Mouse (Mus musculus): ENCODE data around the gene Gsg1l. TPM values are rescaled to one million over a fixed set of nuclear protein-coding genes. Genes with fewer than 3 reads are reported as not detected.

The Gsg1l gene
- polyA plus RNA-seq (2011; ENCODE audit: insufficient read depth, insufficient read length, low read depth, missing spikeins), result not detected in 2 replicates

DNA sequence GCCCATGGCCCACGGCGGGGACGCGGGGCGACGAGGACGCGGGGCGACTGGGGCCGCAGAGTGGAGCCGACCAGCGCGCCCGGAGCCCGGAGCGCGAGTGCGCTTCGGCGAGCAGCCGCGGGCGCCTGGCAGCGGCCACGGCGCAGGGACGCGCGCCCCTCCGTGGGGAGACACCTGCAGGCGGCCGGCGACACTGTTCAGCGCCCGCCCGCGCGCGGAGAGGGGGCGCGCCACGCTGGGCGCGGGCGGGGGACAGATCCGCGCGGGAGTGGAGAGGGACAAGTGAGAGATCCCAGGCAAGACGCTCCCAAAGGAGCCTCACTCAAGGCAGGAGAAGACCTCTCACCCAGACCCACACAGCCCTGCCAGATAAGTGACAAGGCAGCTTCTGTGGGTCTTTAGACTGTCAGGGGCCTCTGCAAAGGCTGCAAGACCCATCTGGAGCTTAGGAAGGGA lies at the start of gene Gsg1l:
Gene Gsg1l (minus strand): TSS at position 126 of the 456 bp plus-strand sequence.
- Histone ChIP-seq H3K4me1 (ENCODE audit: control insufficient read depth, insufficient read depth, low read length) (no peaks in the 10 kb centered on the region), H3K4me3 (ENCODE audit: low read depth, low read length) (peak within 1 kb of the TSS; percentile 58), H3K27ac (ENCODE audit: insufficient read depth, low read length) (no peak within 1 kb of the TSS), H3K27me3 (ENCODE audit: control insufficient read depth, insufficient read depth, low read length, poor library complexity, severe bottlenecking) (peaks cover 18% of the 10 kb centered on the region), H3K36me3 (ENCODE audit: control insufficient read depth, insufficient read depth, low read length, poor library complexity, severe bottlenecking) (no peaks in the 10 kb centered on the region), H3K9ac (ENCODE audit: low read depth, poor library complexity, severe bottlenecking) (peak within 1 kb of the TSS; percentile 67), H3K9me3 (replicated peaks; ENCODE audit: control insufficient read depth, insufficient read depth, low read length, poor library complexity, severe bottlenecking) (no peaks in the 10 kb centered on the region)
- TF ChIP-seq CTCF (IDR thresholded peaks at IDR 0.05; ENCODE audit: low read depth, low read length), result no peak

DNA sequence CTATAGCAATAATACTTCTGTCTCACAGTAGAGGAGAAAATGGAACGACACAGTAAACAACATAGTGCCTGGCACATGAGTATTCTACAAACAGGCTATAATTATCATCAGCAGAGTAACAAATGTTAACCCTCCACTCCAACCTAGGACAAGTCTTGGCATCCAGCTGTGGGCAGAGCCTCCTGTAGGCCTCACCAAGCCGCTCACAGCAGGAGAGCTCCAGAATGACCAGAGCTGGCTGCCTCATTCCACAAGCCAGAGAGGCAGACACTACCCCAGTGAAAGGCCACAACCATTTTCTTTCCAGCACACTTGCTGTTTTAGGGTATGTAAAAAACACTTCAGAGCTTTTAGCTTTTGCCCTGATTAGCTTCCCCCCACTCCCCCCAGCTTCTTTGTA lies 45.5 kb upstream of the Gsg1l start:
- Histone ChIP-seq H3K4me3 (ENCODE audit: low read depth, low read length) (no peak overlapping the region), H3K27ac (ENCODE audit: insufficient read depth, low read length) (no peak overlapping the region), H3K27me3 (ENCODE audit: control insufficient read depth, insufficient read depth, low read length, poor library complexity, severe bottlenecking) (no peaks in the 10 kb centered on the region), H3K9ac (ENCODE audit: low read depth, poor library complexity, severe bottlenecking) (no peak overlapping the region), H3K4me1 (ENCODE audit: control insufficient read depth, insufficient read depth, low read length) (no peaks in the 10 kb centered on the region), H3K36me3 (ENCODE audit: control insufficient read depth, insufficient read depth, low read length, poor library complexity, severe bottlenecking) (peaks cover 58% of the 10 kb centered on the region), H3K9me3 (replicated peaks; ENCODE audit: control insufficient read depth, insufficient read depth, low read length, poor library complexity, severe bottlenecking) (no peaks in the 10 kb centered on the region)
- TF ChIP-seq EP300 (IDR thresholded peaks at IDR 0.05; ENCODE audit: insufficient read depth, low read depth, low read length) (no peak), POLR2A (IDR thresholded peaks at IDR 0.05; ENCODE audit: insufficient read depth, low read length) (no peak), CTCF (IDR thresholded peaks at IDR 0.05; ENCODE audit: low read depth, low read length) (no peak)

DNA sequence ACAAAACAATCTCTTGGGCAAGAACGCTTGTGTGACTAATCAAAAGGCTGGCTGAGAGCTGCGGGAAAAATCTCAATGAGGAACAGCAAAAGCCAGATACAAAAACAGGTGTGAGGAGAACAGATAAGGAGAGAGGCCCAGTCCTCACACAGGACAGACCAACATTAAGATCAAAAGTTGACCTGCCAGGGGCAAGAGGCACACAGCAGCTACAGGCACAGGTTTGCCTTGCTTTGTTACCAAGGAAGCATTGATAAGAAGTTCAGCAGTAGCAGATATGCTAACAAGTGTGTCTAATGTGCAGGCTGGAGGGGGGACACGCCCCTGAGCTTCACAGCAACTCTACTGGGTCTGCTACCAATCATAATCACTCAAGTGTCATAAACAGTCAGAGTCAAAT lies 44.3 kb upstream of the Gsg1l start:
- Histone ChIP-seq H3K27ac (ENCODE audit: insufficient read depth, low read length) (no peak overlapping the region), H3K4me1 (ENCODE audit: control insufficient read depth, insufficient read depth, low read length) (no peaks in the 10 kb centered on the region), H3K36me3 (ENCODE audit: control insufficient read depth, insufficient read depth, low read length, poor library complexity, severe bottlenecking) (peaks cover 67% of the 10 kb centered on the region), H3K4me3 (ENCODE audit: low read depth, low read length) (no peak overlapping the region), H3K9me3 (replicated peaks; ENCODE audit: control insufficient read depth, insufficient read depth, low read length, poor library complexity, severe bottlenecking) (no peaks in the 10 kb centered on the region), H3K9ac (ENCODE audit: low read depth, poor library complexity, severe bottlenecking) (no peak overlapping the region), H3K27me3 (ENCODE audit: control insufficient read depth, insufficient read depth, low read length, poor library complexity, severe bottlenecking) (no peaks in the 10 kb centered on the region)
- no peak for TF ChIP-seq CTCF (IDR thresholded peaks at IDR 0.05; ENCODE audit: low read depth, low read length)
- no peak for TF ChIP-seq POLR2A (IDR thresholded peaks at IDR 0.05; ENCODE audit: insufficient read depth, low read length)

DNA sequence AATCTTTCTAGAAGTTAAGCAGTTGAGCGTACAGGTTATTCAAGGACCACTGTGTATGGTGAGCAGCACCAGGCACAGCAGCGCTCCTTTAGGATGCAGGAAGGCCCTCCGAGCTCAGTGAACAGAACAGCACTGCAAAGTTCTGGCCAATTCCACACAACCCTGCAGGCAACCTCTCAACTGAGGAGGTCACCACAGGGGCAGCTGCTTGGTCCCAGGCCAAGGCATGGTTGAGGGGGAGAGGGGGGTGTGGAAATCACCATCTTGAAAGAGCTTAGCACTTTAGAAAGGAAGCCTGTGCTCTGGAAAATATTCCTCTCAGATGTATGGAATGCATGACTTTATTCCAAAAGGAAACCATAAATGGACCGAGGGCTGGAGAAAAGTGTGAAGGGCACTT lies 39.3 kb upstream of the Gsg1l start:
- TF ChIP-seq CTCF (IDR thresholded peaks at IDR 0.05; ENCODE audit: low read depth, low read length) (no peak), EP300 (IDR thresholded peaks at IDR 0.05; ENCODE audit: insufficient read depth, low read depth, low read length) (no peak), POLR2A (IDR thresholded peaks at IDR 0.05; ENCODE audit: insufficient read depth, low read length) (no peak)
- H3K4me1 ChIP-seq (ENCODE audit: control insufficient read depth, insufficient read depth, low read length), result no peaks in the 10 kb centered on the region
- H3K36me3 ChIP-seq (ENCODE audit: control insufficient read depth, insufficient read depth, low read length, poor library complexity, severe bottlenecking), result peaks cover 68% of the 10 kb centered on the region
- no peaks in the 10 kb centered on the region for H3K9me3 ChIP-seq (replicated peaks; ENCODE audit: control insufficient read depth, insufficient read depth, low read length, poor library complexity, severe bottlenecking)
- H3K9ac ChIP-seq (ENCODE audit: low read depth, poor library complexity, severe bottlenecking), result no peak overlapping the region
- H3K4me3 ChIP-seq (ENCODE audit: low read depth, low read length), result no peak overlapping the region
- no peaks in the 10 kb centered on the region for H3K27me3 ChIP-seq (ENCODE audit: control insufficient read depth, insufficient read depth, low read length, poor library complexity, severe bottlenecking)
- H3K27ac ChIP-seq (ENCODE audit: insufficient read depth, low read length), result no peak overlapping the region

DNA sequence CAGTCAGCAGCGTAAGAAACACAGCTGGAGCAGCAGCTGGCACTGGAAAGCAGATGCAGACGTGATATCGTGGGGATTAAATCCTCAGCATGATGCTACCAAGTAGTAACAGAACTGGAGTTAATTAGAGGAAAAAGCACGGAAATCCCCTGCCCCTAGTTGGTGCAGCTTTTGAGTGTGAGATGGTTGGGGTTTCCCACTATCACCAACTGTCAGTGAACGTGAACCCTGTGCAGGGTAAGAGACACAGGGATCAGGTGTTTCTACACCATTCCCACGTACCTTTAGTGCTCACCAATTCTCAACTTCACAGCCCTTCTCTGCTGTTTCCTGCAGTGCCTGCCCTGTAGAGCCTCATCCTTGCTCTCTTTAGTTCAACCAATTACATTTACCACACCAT lies 37.6 kb upstream of the Gsg1l start:
- Histone ChIP-seq H3K27me3 (ENCODE audit: control insufficient read depth, insufficient read depth, low read length, poor library complexity, severe bottlenecking) (no peaks in the 10 kb centered on the region), H3K36me3 (ENCODE audit: control insufficient read depth, insufficient read depth, low read length, poor library complexity, severe bottlenecking) (peaks cover 62% of the 10 kb centered on the region), H3K9ac (ENCODE audit: low read depth, poor library complexity, severe bottlenecking) (no peak overlapping the region), H3K4me1 (ENCODE audit: control insufficient read depth, insufficient read depth, low read length) (no peaks in the 10 kb centered on the region), H3K4me3 (ENCODE audit: low read depth, low read length) (no peak overlapping the region), H3K9me3 (replicated peaks; ENCODE audit: control insufficient read depth, insufficient read depth, low read length, poor library complexity, severe bottlenecking) (no peaks in the 10 kb centered on the region), H3K27ac (ENCODE audit: insufficient read depth, low read length) (no peak overlapping the region)
- TF ChIP-seq CTCF (IDR thresholded peaks at IDR 0.05; ENCODE audit: low read depth, low read length) (no peak), EP300 (IDR thresholded peaks at IDR 0.05; ENCODE audit: insufficient read depth, low read depth, low read length) (no peak), POLR2A (IDR thresholded peaks at IDR 0.05; ENCODE audit: insufficient read depth, low read length) (no peak)

DNA sequence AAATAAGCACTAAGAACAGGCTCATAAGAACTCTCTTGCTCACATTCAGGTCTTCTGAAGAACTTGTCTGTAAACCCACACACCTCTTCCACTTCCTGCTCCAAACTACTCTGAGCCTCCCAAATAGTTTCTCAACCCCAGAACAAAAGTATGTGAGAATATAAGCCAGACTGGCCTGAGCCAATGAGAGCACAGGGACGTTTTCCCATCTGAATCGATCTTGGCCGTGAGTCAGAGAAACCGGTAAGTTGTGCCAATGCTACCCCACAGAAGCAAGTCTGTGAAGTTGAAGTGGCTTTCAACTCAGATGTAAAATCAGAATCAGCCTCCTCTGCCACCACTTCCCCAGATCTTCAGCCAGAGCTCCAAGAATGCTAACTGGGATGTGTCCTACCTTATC lies 31.1 kb upstream of the Gsg1l start:
- no peak overlapping the region for H3K9ac ChIP-seq (ENCODE audit: low read depth, poor library complexity, severe bottlenecking)

More for the DNA sequence above, 31.1 kb upstream of the Gsg1l start:
- no peak for TF ChIP-seq CTCF (IDR thresholded peaks at IDR 0.05; ENCODE audit: low read depth, low read length)
- TF ChIP-seq POLR2A (IDR thresholded peaks at IDR 0.05; ENCODE audit: insufficient read depth, low read length), result no peak
- TF ChIP-seq EP300 (IDR thresholded peaks at IDR 0.05; ENCODE audit: insufficient read depth, low read depth, low read length), result no peak
- no peak overlapping the region for H3K4me3 ChIP-seq (ENCODE audit: low read depth, low read length)
- H3K4me1 ChIP-seq (ENCODE audit: control insufficient read depth, insufficient read depth, low read length), result no peaks in the 10 kb centered on the region
- H3K9me3 ChIP-seq (replicated peaks; ENCODE audit: control insufficient read depth, insufficient read depth, low read length, poor library complexity, severe bottlenecking), result no peaks in the 10 kb centered on the region
- H3K36me3 ChIP-seq (ENCODE audit: control insufficient read depth, insufficient read depth, low read length, poor library complexity, severe bottlenecking), result peaks cover 59% of the 10 kb centered on the region
- H3K27me3 ChIP-seq (ENCODE audit: control insufficient read depth, insufficient read depth, low read length, poor library complexity, severe bottlenecking), result no peaks in the 10 kb centered on the region
- no peak overlapping the region for H3K27ac ChIP-seq (ENCODE audit: insufficient read depth, low read length)

Data from ES-Bruce4 (cell line).